In the genomic region with DNA sequence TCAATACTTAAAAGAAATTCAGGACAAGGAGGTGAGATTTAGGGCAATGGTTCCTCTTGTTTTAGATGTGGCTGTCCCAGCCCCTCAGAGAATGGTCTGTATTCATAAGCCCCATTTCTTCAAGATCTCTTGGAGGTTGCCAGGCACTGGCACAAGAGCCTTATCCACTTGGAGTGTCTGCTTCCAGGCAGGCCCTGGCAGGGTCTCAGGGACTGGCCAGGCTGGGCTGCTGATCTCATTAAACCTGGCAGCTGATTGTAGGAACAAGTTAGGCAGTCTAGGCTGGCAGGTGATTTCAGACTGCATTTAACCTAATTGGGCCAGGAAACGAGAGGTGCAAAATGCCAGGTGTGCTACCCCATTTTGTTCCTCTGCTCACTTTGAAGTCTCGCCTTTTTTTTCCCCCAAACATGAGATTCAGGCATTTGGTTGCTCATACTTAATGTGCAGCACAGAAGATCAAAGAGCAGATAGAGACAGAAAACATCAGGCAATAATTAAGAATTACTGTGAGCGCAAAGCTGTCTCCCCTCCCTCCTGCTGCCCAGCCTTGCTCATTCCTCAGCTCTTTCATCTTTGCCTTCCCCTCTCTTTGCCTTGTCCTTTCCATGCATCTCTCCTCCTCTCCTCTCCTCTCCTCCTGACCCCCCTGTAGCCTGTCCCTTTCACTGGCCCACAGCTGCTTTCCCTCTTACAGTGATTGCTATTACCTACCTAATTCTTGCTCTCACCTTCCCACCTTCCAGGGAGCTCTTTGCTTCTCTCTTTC, we compare ENCODE assay signal across 10 mouse cellular contexts.
DNase-seq lines count a peak whose midpoint lies in the region; ATAC-seq and TF ChIP-seq lines count a peak whose summit lies in the region.
"Had no signal": no experiment of that assay in that cellular context is flagged by ENCODE, and none has a peak within 500 bp of the region (broad histone marks: within the 10 kb centered on the region; RNA-seq: fewer than 3 reads in every experiment).

No protein-coding gene starts in this region.

- 67% methylated on average over 3 of the region's 3 CpGs for WGBS in hindbrain, embryonic 13.5 days
- WGBS in hindbrain, embryonic 11.5 days = 58% methylated on average over 3 of the region's 3 CpGs
- 43% methylated on average over 3 of the region's 3 CpGs for WGBS in midbrain, embryonic 12.5 days
- WGBS in heart, embryonic 11.5 days (ENCODE audit: insufficient replicate concordance) = 61% methylated on average over 3 of the region's 3 CpGs

- H3K27me3 ChIP-seq in hindbrain, embryonic 13.5 days = no peaks in the 10 kb centered on the region
- no peaks in the 10 kb centered on the region for H3K27me3 ChIP-seq in hindbrain, embryonic 11.5 days (ENCODE audit: control insufficient read depth, insufficient read depth, low read length)
- no peaks in the 10 kb centered on the region for H3K27me3 ChIP-seq in midbrain, embryonic 12.5 days
- H3K27me3 ChIP-seq in heart, embryonic 11.5 days (ENCODE audit: control insufficient read depth, insufficient read depth, low read length) = no peaks in the 10 kb centered on the region
- H3K27me3 ChIP-seq: neural tube, embryonic 12.5 days had no signal

- TF ChIP-seq CTCF in cortical plate, adult 2 months (IDR thresholded peaks at IDR 0.05; ENCODE audit: extremely low read depth, insufficient read depth, low read length) = no peak

- H3K9me3 ChIP-seq in hindbrain, embryonic 13.5 days = no peaks in the 10 kb centered on the region
- no peaks in the 10 kb centered on the region for H3K9me3 ChIP-seq in hindbrain, embryonic 11.5 days (ENCODE audit: control insufficient read depth, low read length)
- no peaks in the 10 kb centered on the region for H3K9me3 ChIP-seq in midbrain, embryonic 12.5 days
- no peaks in the 10 kb centered on the region for H3K9me3 ChIP-seq in heart, embryonic 11.5 days (replicated peaks; ENCODE audit: control insufficient read depth, low read length)
- H3K9me3 ChIP-seq: neural tube, embryonic 12.5 days had no signal

- peaks cover 11% of the 10 kb centered on the region for H3K4me1 ChIP-seq in hindbrain, embryonic 13.5 days (replicated peaks)
- H3K4me1 ChIP-seq in hindbrain, embryonic 11.5 days (replicated peaks; ENCODE audit: control insufficient read depth, insufficient read depth, low read length) = no peaks in the 10 kb centered on the region
- peaks cover 5% of the 10 kb centered on the region for H3K4me1 ChIP-seq in cortical plate, adult 2 months (ENCODE audit: control insufficient read depth, insufficient read depth, low read length)
- peaks cover 7% of the 10 kb centered on the region; the same call in 1 of the 2 replicates for H3K4me1 ChIP-seq in midbrain, embryonic 12.5 days
- no peaks in the 10 kb centered on the region for H3K4me1 ChIP-seq in heart, embryonic 11.5 days (ENCODE audit: control insufficient read depth, insufficient read depth, low read length)
- H3K4me1 ChIP-seq: neural tube, embryonic 12.5 days had no signal

- ATAC-seq in hindbrain, embryonic 13.5 days (ENCODE audit: low FRiP score) = peak; percentile 76
- ATAC-seq in hindbrain, embryonic 11.5 days (ENCODE audit: low FRiP score) = no peak
- no peak for ATAC-seq in midbrain, embryonic 12.5 days (ENCODE audit: low FRiP score, low read depth)
- no peak for ATAC-seq in CD4-positive, CD25-positive, alpha-beta regulatory T cell, adult 4 months
- ATAC-seq in heart, embryonic 11.5 days (replicated peaks; ENCODE audit: insufficient number of reproducible peaks, low FRiP score, low TSS enrichment) = no peak

- H3K27ac ChIP-seq in hindbrain, embryonic 13.5 days = peak overlapping the region; percentile 58
- H3K27ac ChIP-seq in hindbrain, embryonic 11.5 days (ENCODE audit: low read depth, low read length) = no peak overlapping the region
- H3K27ac ChIP-seq in cortical plate, adult 2 months (ENCODE audit: insufficient read depth, low read length) = peak overlapping the region; percentile 60; the same call in 1 of the 2 replicates
- 0 out of 2 replicates have a peak overlapping the region, but pooled peaks have one; percentile 30 for H3K27ac ChIP-seq in midbrain, embryonic 12.5 days (replicated peaks)
- H3K27ac ChIP-seq in heart, embryonic 11.5 days (ENCODE audit: low read depth, low read length) = no peak overlapping the region
- H3K27ac ChIP-seq: heart, adult 2 months; neural tube, embryonic 12.5 days had no signal

- TF ChIP-seq POLR2A in cortical plate, adult 2 months (IDR thresholded peaks at IDR 0.05; ENCODE audit: extremely low read depth, insufficient read depth, low read length) = no peak

- H3K4me2 ChIP-seq in hindbrain, embryonic 13.5 days = no peak overlapping the region
- H3K4me2 ChIP-seq in hindbrain, embryonic 11.5 days (replicated peaks; ENCODE audit: low read depth, low read length) = no peak overlapping the region
- H3K4me2 ChIP-seq in midbrain, embryonic 12.5 days (replicated peaks) = no peak overlapping the region
- H3K4me2 ChIP-seq in heart, embryonic 11.5 days = no peak overlapping the region
- H3K4me2 ChIP-seq: neural tube, embryonic 12.5 days had no signal

- H3K36me3 ChIP-seq in hindbrain, embryonic 13.5 days = no peaks in the 10 kb centered on the region
- H3K36me3 ChIP-seq in hindbrain, embryonic 11.5 days (ENCODE audit: control insufficient read depth, insufficient read depth, low read length) = no peaks in the 10 kb centered on the region
- no peaks in the 10 kb centered on the region for H3K36me3 ChIP-seq in midbrain, embryonic 12.5 days
- H3K36me3 ChIP-seq in heart, embryonic 11.5 days (ENCODE audit: control insufficient read depth, insufficient read depth, low read length) = no peaks in the 10 kb centered on the region
- H3K36me3 ChIP-seq: neural tube, embryonic 12.5 days had no signal

- H3K4me3 ChIP-seq in hindbrain, embryonic 13.5 days = no peak overlapping the region
- H3K4me3 ChIP-seq in hindbrain, embryonic 11.5 days (ENCODE audit: low read depth, low read length) = no peak overlapping the region
- no peak overlapping the region for H3K4me3 ChIP-seq in cortical plate, adult 2 months (ENCODE audit: insufficient read depth, low read length)
- no peak overlapping the region for H3K4me3 ChIP-seq in midbrain, embryonic 12.5 days
- no peak overlapping the region for H3K4me3 ChIP-seq in heart, embryonic 11.5 days (ENCODE audit: low read depth, low read length)
- H3K4me3 ChIP-seq: heart, adult 2 months; neural tube, embryonic 12.5 days had no signal

- no peak overlapping the region; the same call in 1 of the 2 replicates for H3K9ac ChIP-seq in hindbrain, embryonic 13.5 days
- H3K9ac ChIP-seq in hindbrain, embryonic 11.5 days (ENCODE audit: low read depth, low read length) = no peak overlapping the region
- no peak overlapping the region for H3K9ac ChIP-seq in midbrain, embryonic 12.5 days (replicated peaks)
- H3K9ac ChIP-seq in heart, embryonic 11.5 days (ENCODE audit: low read depth, low read length) = no peak overlapping the region
- H3K9ac ChIP-seq: neural tube, embryonic 12.5 days had no signal

- no peak for DNase-seq in hindbrain, embryonic 11.5 days (ENCODE audit: low spot score)
- DNase-seq in hindlimb bud, embryonic 11.5 days (ENCODE audit: extremely low spot score, low read depth, low spot score) = peak; percentile 24
- no peak for DNase-seq in T-cell, adult 2 months (ENCODE audit: low spot score)

Comparison
In these comparisons a context has a peak if more than half of its experiments do, and no peak if none do; other contexts are left out.
1. H3K27ac ChIP-seq: peak in hindbrain, embryonic 13.5 days (single experiment), cortical plate, adult 2 months (single experiment) and midbrain, embryonic 12.5 days (single experiment); none in hindbrain, embryonic 11.5 days (single experiment) and heart, embryonic 11.5 days (single experiment).